In genomic region chr12:86981180-86981579, GRCm38 (mm10) we compare ENCODE assay signal across 13 mouse cellular contexts. TPM values are rescaled to one million over a fixed set of nuclear protein-coding genes. Genes with fewer than 3 reads are reported as not detected.
A peak's percentile ranks its signal among the peaks of the same experiment; 100 is the strongest.
DNase-seq lines count a peak whose midpoint lies in the region; ATAC-seq and TF ChIP-seq lines count a peak whose summit lies in the region.
"Had no signal": no experiment of that assay in that cellular context is flagged by ENCODE, and none has a peak within 500 bp of the region (broad histone marks: within the 10 kb centered on the region; RNA-seq: fewer than 3 reads in every experiment).

No protein-coding gene starts in this region.

- H3K36me3 ChIP-seq in lung, embryonic 14.5 days (ENCODE audit: insufficient read depth) = no peaks in the 10 kb centered on the region
- H3K36me3 ChIP-seq in forebrain, embryonic 11.5 days (ENCODE audit: control insufficient read depth, insufficient read depth, low read length) = no peaks in the 10 kb centered on the region
- H3K36me3 ChIP-seq: hindbrain, embryonic 15.5 days; lung, embryonic 15.5 days had no signal

- no peak overlapping the region for H3K9ac ChIP-seq in lung, embryonic 14.5 days
- H3K9ac ChIP-seq in forebrain, embryonic 11.5 days (ENCODE audit: low read length) = no peak overlapping the region
- H3K9ac ChIP-seq: hindbrain, embryonic 15.5 days; lung, embryonic 15.5 days had no signal

- H3K27me3 ChIP-seq in lung, embryonic 14.5 days (ENCODE audit: insufficient read depth, low read length) = peaks cover 32% of the 10 kb centered on the region
- H3K27me3 ChIP-seq in forebrain, embryonic 11.5 days (ENCODE audit: control insufficient read depth, insufficient read depth, low read length) = peaks cover 21% of the 10 kb centered on the region

- ATAC-seq in lung, embryonic 14.5 days (ENCODE audit: insufficient read depth) = no peak
- ATAC-seq in forebrain, embryonic 11.5 days (replicated peaks; ENCODE audit: low FRiP score) = no peak

- no peaks in the 10 kb centered on the region; the same call in 1 of the 2 replicates for H3K4me1 ChIP-seq in lung, embryonic 14.5 days (ENCODE audit: insufficient read depth)
- peaks cover 8% of the 10 kb centered on the region; the same call in 1 of the 2 replicates for H3K4me1 ChIP-seq in forebrain, embryonic 11.5 days (replicated peaks; ENCODE audit: control insufficient read depth, insufficient read depth, low read length)

- 26% methylated on average over 9 of the region's 9 CpGs for WGBS in lung, embryonic 14.5 days
- 22% methylated on average over 9 of the region's 9 CpGs for WGBS in forebrain, embryonic 11.5 days

- no peak overlapping the region for H3K27ac ChIP-seq in lung, embryonic 14.5 days (ENCODE audit: low read depth)
- no peak overlapping the region for H3K27ac ChIP-seq in forebrain, embryonic 11.5 days (ENCODE audit: low read depth, low read length)
- H3K27ac ChIP-seq: hindbrain, embryonic 15.5 days; lung, embryonic 15.5 days had no signal

- H3K9me3 ChIP-seq in lung, embryonic 14.5 days (ENCODE audit: low read depth, low read length) = no peaks in the 10 kb centered on the region
- H3K9me3 ChIP-seq in forebrain, embryonic 11.5 days (ENCODE audit: control insufficient read depth, low read length) = no peaks in the 10 kb centered on the region
- H3K9me3 ChIP-seq: hindbrain, embryonic 15.5 days; lung, embryonic 15.5 days had no signal

- TF ChIP-seq CTCF in lung, embryonic 14.5 days (IDR thresholded peaks at IDR 0.05; ENCODE audit: low read depth) = peak; percentile 33

- H3K4me3 ChIP-seq in lung, embryonic 14.5 days (ENCODE audit: low read depth, low read length) = no peak overlapping the region
- no peak overlapping the region for H3K4me3 ChIP-seq in forebrain, embryonic 11.5 days (ENCODE audit: low read depth, low read length)
- H3K4me3 ChIP-seq: hindbrain, embryonic 15.5 days; lung, embryonic 15.5 days had no signal

- peak; percentile 41 for DNase-seq in embryo, embryonic 10.5 days (ENCODE audit: low spot score)
- DNase-seq in embryo, embryonic 9.5 days (ENCODE audit: extremely low spot score) = no peak
- DNase-seq in lung, embryonic 14.5 days = no peak
- DNase-seq in lung, postnatal 14 days = no peak
- peak; percentile 59 to 78 for DNase-seq in cerebellum, adult 18-20 months
- DNase-seq in retina, postnatal 1 day = peak; percentile 45
- DNase-seq in layer of hippocampus, postnatal 36 days = no peak
- no peak for DNase-seq in forebrain, embryonic 11.5 days (ENCODE audit: low spot score)
- DNase-seq: adrenal gland, postnatal 36 days; gastrocnemius, postnatal 36 days had no signal

- H3K4me2 ChIP-seq in lung, embryonic 14.5 days = no peak overlapping the region
- H3K4me2 ChIP-seq in forebrain, embryonic 11.5 days (ENCODE audit: low read depth, low read length, severe bottlenecking) = no peak overlapping the region
- H3K4me2 ChIP-seq: hindbrain, embryonic 15.5 days; lung, embryonic 15.5 days had no signal

RNA-seq across cellular contexts. Expression of gene Zdhhc22, which starts 9.1 kb away (rescaled TPM):
- polyA plus RNA-seq in lung, embryonic 14.5 days (2014; fragmentation: Nextera tagmentation; extraction: Ambion mirVana) = 0.05 TPM in 1 of 2 replicates, not detected in the other
- total RNA-seq in layer of hippocampus, postnatal 36 days (2021) = 10 to 100 TPM in 1 of 2 experiments, 1 to 10 TPM in 1; 6.8 to 10.6 TPM
- polyA plus RNA-seq in forebrain, embryonic 11.5 days (2014; fragmentation: Nextera tagmentation; extraction: Ambion mirVana) = 0.15 and 0.17 TPM in 2 replicates
- total RNA-seq: gastrocnemius, postnatal 36 days had no signal
- polyA plus RNA-seq: C2C12 had no signal

RNA-seq across cellular contexts. Expression of gene Cipc, which starts 34.3 kb away (rescaled TPM):
- 22.4 and 24.3 TPM in 2 replicates for polyA plus RNA-seq in lung, embryonic 14.5 days (2014; fragmentation: Nextera tagmentation; extraction: Ambion mirVana)
- total RNA-seq in layer of hippocampus, postnatal 36 days (2021) = 10 to 100 TPM; 66.6 to 72.9 TPM
- 46.5 and 48.7 TPM in 2 replicates for polyA plus RNA-seq in forebrain, embryonic 11.5 days (2014; fragmentation: Nextera tagmentation; extraction: Ambion mirVana)

RNA-seq across cellular contexts. Expression of gene Tmem63c, which starts 40.0 kb away (rescaled TPM):
- polyA plus RNA-seq in lung, embryonic 14.5 days (2014; fragmentation: Nextera tagmentation; extraction: Ambion mirVana) = not detected in 2 replicates
- total RNA-seq in layer of hippocampus, postnatal 36 days (2021) = 10 to 100 TPM; 36.2 to 36.4 TPM
- polyA plus RNA-seq in forebrain, embryonic 11.5 days (2014; fragmentation: Nextera tagmentation; extraction: Ambion mirVana) = 0.25 and 0.32 TPM in 2 replicates
- total RNA-seq: gastrocnemius, postnatal 36 days had no signal
- polyA plus RNA-seq: C2C12 had no signal

Comparison
In these comparisons a context has a peak if more than half of its experiments do, and no peak if none do; other contexts are left out.
1. DNase-seq: peak in embryo, embryonic 10.5 days (single experiment), cerebellum, adult 18-20 months (2 of 2) and retina, postnatal 1 day (single experiment); none in embryo, embryonic 9.5 days (single experiment), lung, embryonic 14.5 days (single experiment), lung, postnatal 14 days (single experiment), layer of hippocampus, postnatal 36 days (0 of 2) and forebrain, embryonic 11.5 days (single experiment).